Mouse (Mus musculus) lung, postnatal 0 days (tissue): ENCODE measurements around the gene Krt90. TPM values are rescaled to one million over a fixed set of nuclear protein-coding genes. Genes with fewer than 3 reads are reported as not detected.

Experiments used
- ATAC-seq: fragments of 200-750 bp; cut with Nextera tagmentation; 2 replicates; pipeline ENCODE4 v1.8.0; 2017; ENCODE audit warnings: moderate library complexity
- DNase-seq: peaks from one replicate; pipeline ENCODE4 v3.0.0-alpha.2; 2016; ENCODE audit warnings: low spot score
- H3K27ac ChIP-seq: fragments of 300-500 bp; sonication (generic); 2 replicates; pipeline ENCODE4 v1.5.1; 2014; ENCODE audit warnings: antibody characterized with exemption, mild to moderate bottlenecking, low read length, mixed read lengths
- H3K27me3 ChIP-seq: fragments of 300-500 bp; sonication (generic); replicated peaks from 2 replicates; pipeline ENCODE4 v1.6.1; 2014; ENCODE audit warnings: low read length, mixed read lengths; ENCODE audit not compliant: insufficient read depth
- H3K36me3 ChIP-seq: fragments of 300-500 bp; sonication (generic); 2 replicates; pipeline ENCODE4 v1.6.1; 2014; ENCODE audit warnings: low read length, mixed read lengths; ENCODE audit not compliant: insufficient read depth
- H3K4me1 ChIP-seq: fragments of 300-500 bp; sonication (generic); 2 replicates; pipeline ENCODE4 v1.6.1; 2014; ENCODE audit warnings: antibody characterized with exemption, low read depth, low read length, mixed read lengths; ENCODE audit not compliant: insufficient read depth
- H3K4me2 ChIP-seq: fragments of 300-500 bp; sonication (generic); replicated peaks from 2 replicates; pipeline ENCODE4 v1.6.1; 2014; ENCODE audit warnings: low read depth, mild to moderate bottlenecking, low read length, moderate library complexity, mixed read lengths
- H3K4me3 ChIP-seq: fragments of 300-500 bp; sonication (generic); 2 replicates; pipeline ENCODE4 v1.5.1; 2014; ENCODE audit warnings: low read depth, low read length
- H3K9ac ChIP-seq: fragments of 300-500 bp; sonication (generic); replicated peaks from 2 replicates; pipeline ENCODE4 v1.6.1; 2014; ENCODE audit warnings: low read depth, mild to moderate bottlenecking
- H3K9me3 ChIP-seq: fragments of 300-500 bp; sonication (generic); 2 replicates; pipeline ENCODE4 v1.6.1; 2016; ENCODE audit warnings: low read length, mixed read lengths
- CTCF ChIP-seq: IDR thresholded peaks from 2 replicates; pipeline ENCODE4 v1.5.1; 2016; ENCODE audit warnings: antibody characterized with exemption, mild to moderate bottlenecking
- EP300 ChIP-seq: IDR thresholded peaks from 2 replicates; pipeline ENCODE4 v1.6.1; 2016; ENCODE audit warnings: antibody characterized with exemption, mild to moderate bottlenecking, control low read depth
- WGBS: fragments of 180-500 bp; shearing (Covaris S2); extraction: QIAGEN DNeasy Blood & Tissue Kit; methylation state at CpG from one replicate; pipeline ENCODE4 v1.1.7; 2014; 5-methylcytosine and 5-hydroxymethylcytosine counted together
- polyA plus RNA-seq: library from polyadenylated mRNA; unstranded; fragments of >200 nt; fragmentation: Nextera tagmentation; extraction: Ambion mirVana; gene quantifications from 2 replicates; pipeline ENCODE4 v1.2.1, GENCODE M21; 2015

Krt90 gene
- 0.05 and 0.14 TPM in 2 replicates for polyA plus RNA-seq

DNA sequence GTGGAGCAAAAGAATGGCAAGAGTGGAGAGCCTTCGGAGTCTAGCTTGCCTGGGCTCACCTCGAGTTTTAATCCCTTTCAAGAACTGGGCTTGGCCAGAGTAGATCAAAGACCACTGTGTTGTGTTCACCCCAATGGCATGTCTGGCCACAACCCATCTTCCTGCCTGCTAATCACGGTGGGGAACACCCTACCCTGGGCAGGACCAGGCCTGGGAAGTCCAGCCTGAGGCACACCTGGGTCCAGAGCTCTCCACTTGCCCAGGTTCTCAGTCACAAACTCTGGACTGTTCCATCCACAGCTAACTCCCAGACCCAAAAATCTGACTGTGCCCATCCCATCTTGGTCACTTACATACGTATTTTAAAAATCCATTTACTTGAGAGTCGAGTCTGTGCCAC lies at the start of gene Krt90:
Gene Krt90 (minus strand): TSS at position 101 of the 400 bp plus-strand sequence.
- DNase-seq (no peak), ATAC-seq (no peak)
- H3K27me3 ChIP-seq, result no peaks in the 10 kb centered on the region
- no peak within 1 kb of the TSS for H3K9ac ChIP-seq
- no peak within 1 kb of the TSS for H3K4me2 ChIP-seq
- H3K36me3 ChIP-seq, result no peaks in the 10 kb centered on the region
- no peak within 1 kb of the TSS for H3K27ac ChIP-seq
- no peaks in the 10 kb centered on the region for H3K4me1 ChIP-seq
- H3K4me3 ChIP-seq, result no peak within 1 kb of the TSS
- H3K9me3 ChIP-seq, result no peaks in the 10 kb centered on the region
- 58% methylated on average over 5 of the region's 5 CpGs for WGBS
- TF ChIP-seq CTCF (no peak), EP300 (no peak)

DNA sequence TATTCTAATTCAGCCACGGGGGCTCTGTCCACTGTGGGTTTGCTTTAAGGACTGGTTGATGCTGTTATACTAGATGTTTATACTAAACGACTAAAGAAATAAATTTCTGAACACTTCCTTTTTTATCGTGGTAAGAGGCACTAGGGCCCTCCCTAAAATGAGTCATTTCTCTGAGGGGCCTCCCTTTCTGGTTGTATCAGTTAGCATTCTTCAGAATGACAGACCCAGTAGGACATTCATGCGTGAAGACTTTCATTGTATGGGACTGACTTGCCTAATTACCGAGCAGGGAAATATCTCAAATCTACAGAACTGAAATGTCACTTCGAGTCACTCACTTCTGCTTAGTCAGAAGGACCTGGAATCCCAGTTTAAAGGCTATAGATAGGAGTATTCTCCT lies 36.4 kb upstream of the Krt90 start:
- no peaks in the 10 kb centered on the region for H3K27me3 ChIP-seq
- no peaks in the 10 kb centered on the region for H3K4me1 ChIP-seq
- DNase-seq, result no peak
- H3K27ac ChIP-seq, result no peak overlapping the region
- WGBS, result 49% methylated on average over 6 of the region's 6 CpGs
- H3K9ac ChIP-seq, result no peak overlapping the region
- no peak overlapping the region for H3K4me2 ChIP-seq
- no peak overlapping the region for H3K4me3 ChIP-seq
- no peak for TF ChIP-seq EP300
- TF ChIP-seq CTCF, result no peak
- H3K9me3 ChIP-seq, result no peaks in the 10 kb centered on the region
- no peak for ATAC-seq
- no peaks in the 10 kb centered on the region for H3K36me3 ChIP-seq

DNA sequence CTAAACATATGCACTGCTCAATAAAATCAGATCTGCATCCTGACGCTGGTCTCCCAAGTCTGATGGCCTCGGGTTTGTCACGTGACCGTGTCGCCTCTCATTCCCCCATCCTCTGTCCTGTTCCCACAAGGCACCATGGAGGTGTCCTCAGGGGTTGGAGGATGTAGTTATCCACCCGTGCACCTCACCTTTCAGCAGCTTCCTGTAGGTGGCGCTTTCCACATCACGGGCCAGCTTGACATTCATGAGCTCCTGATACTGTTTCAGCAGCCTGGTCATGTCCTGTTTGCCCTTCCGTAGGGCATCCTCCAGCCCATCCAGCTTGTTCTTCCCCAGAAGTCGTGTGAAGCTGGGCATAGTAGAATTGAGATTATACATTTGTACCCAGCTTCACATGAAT lies 25.5 kb upstream of the Krt90 start:
- Histone ChIP-seq H3K4me2 (no peak overlapping the region), H3K9me3 (no peaks in the 10 kb centered on the region), H3K9ac (no peak overlapping the region), H3K27ac (no peak overlapping the region), H3K36me3 (no peaks in the 10 kb centered on the region), H3K4me3 (no peak overlapping the region), H3K27me3 (no peaks in the 10 kb centered on the region), H3K4me1 (no peaks in the 10 kb centered on the region)
- DNase-seq, result no peak
- TF ChIP-seq EP300 (no peak), CTCF (peak; percentile 31)
- ATAC-seq, result no peak
- WGBS, result 80% methylated on average over 10 of the region's 10 CpGs

- 10% methylated on average over 2 of the region's 2 CpGs for WGBS
- DNase-seq, result no peak
- Histone ChIP-seq H3K4me3 (no peak overlapping the region), H3K9ac (no peak overlapping the region), H3K36me3 (no peaks in the 10 kb centered on the region), H3K27ac (no peak overlapping the region), H3K27me3 (no peaks in the 10 kb centered on the region), H3K4me1 (no peaks in the 10 kb centered on the region), H3K9me3 (no peaks in the 10 kb centered on the region), H3K4me2 (no peak overlapping the region)
- TF ChIP-seq CTCF (no peak), EP300 (no peak)
- no peak for ATAC-seq
Measured at GRCm38 (mm10) chr15:101584456-101584855, 21.7 kb upstream of the Krt90 start.

DNA sequence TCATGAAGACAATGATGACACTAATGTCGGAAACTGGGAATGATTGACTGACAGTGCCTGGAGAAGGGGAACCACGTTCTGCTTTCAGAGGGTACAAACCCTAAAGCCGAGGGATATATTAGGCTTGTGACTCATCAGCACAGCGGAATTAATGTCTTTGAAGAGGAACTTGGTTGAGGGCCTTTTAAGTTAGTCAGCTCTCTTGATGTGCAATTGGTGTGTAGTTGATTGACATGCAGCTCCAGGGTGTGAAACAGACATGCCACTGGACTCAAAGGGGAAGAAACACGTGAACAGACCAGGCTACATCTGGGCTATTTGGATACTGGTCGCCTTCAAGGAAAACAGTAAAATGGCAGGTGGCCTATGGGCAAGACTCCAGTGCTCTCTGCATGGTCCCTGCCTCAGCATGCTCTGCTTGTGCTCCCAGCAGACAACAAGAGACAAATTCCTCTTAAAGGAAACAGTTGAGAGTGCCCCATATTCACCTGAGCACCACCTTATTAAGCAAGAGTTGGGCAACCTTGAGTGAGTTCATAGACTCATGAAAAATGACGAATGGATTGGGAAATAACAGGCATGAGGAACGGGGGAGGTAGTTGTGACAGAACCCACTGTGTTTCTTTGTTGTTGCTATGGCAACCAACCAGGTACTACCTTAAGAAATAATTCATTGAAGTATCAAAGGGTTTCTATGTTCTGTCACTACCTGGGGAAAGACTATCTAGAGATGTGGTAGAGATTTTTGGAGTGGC lies 20.6 kb upstream of the Krt90 start:
- Histone ChIP-seq H3K27me3 (no peaks in the 10 kb centered on the region), H3K4me3 (no peak overlapping the region), H3K36me3 (no peaks in the 10 kb centered on the region), H3K27ac (no peak overlapping the region), H3K9ac (no peak overlapping the region), H3K4me1 (no peaks in the 10 kb centered on the region), H3K9me3 (no peaks in the 10 kb centered on the region), H3K4me2 (no peak overlapping the region)
- 71% methylated on average over 8 of the region's 8 CpGs for WGBS
- DNase-seq, result peak; percentile 57
- TF ChIP-seq CTCF (no peak), EP300 (peak; percentile 48)
- peak; percentile 41; the same call in 1 of the 2 replicates for ATAC-seq

DNA sequence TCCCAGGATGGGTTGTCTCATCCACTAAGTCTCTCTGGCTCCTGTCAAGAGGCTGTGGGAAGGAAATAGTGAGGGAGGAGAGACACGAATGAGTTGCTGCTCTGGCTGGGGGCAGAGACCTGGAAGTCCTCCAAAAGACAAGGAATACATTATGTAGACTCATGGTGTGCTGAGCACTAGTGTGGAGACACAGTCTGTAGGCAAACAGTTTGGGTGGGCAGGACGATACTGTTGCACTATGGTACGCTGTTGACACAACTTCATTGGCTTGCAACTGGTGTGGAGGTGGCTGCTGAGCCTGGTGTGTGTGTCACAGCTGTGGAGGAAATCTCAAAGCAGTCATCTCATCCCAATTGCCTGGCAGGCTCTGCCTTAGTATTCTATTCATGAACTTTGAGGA lies 19.0 kb upstream of the Krt90 start:
- H3K36me3 ChIP-seq, result no peaks in the 10 kb centered on the region
- WGBS, result 54% methylated on average over 3 of the region's 3 CpGs
- H3K9ac ChIP-seq, result no peak overlapping the region
- H3K9me3 ChIP-seq, result no peaks in the 10 kb centered on the region
- no peak for DNase-seq
- H3K27me3 ChIP-seq, result no peaks in the 10 kb centered on the region
- no peak overlapping the region for H3K4me2 ChIP-seq
- ATAC-seq, result no peak
- no peak overlapping the region for H3K27ac ChIP-seq
- H3K4me1 ChIP-seq, result no peaks in the 10 kb centered on the region
- TF ChIP-seq CTCF (no peak), EP300 (no peak)
- H3K4me3 ChIP-seq, result no peak overlapping the region
